Mouse (Mus musculus): ENCODE results near the gene Ankdd1b. TPM values are rescaled to one million over a fixed set of nuclear protein-coding genes. Genes with fewer than 3 reads are reported as not detected.
A peak's percentile ranks its signal among the peaks of the same experiment; 100 is the strongest.

The Ankdd1b gene
- polyA plus RNA-seq, 1 experiment from 2014 or later: not detected

DNA sequence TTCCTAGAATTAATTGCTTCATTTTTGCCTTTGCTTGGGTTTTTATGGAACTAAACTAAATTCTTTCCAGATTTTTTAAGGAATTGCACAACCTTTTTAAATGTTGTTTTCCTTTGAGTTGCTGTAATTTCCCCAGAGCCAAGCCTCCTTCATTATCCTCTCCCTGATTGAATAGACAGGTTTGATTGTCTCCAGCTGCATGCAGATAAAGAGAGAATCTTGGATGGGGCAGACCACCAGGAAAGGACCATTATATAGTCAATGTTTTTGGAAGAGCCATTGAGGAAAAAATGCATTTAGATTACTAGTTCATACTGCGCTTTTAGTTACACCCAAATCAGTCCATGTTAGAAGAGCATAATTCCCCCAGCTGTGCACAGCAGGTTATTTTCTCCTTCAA is 62.2 kb downstream of the Ankdd1b start:
- Histone ChIP-seq H3K9ac (replicated peaks; ENCODE audit: low read depth, low read length) (no peak overlapping the region), H3K9me3 (ENCODE audit: control insufficient read depth, low read length) (no peaks in the 10 kb centered on the region), H3K27me3 (ENCODE audit: control insufficient read depth, insufficient read depth, low read length) (no peaks in the 10 kb centered on the region), H3K4me1 (ENCODE audit: control insufficient read depth, insufficient read depth, low read length) (no peaks in the 10 kb centered on the region), H3K4me2 (ENCODE audit: low read depth, low read length) (no peak overlapping the region), H3K4me3 (ENCODE audit: low read depth, low read length) (no peak overlapping the region), H3K27ac (ENCODE audit: low read depth, low read length) (no peak overlapping the region), H3K36me3 (ENCODE audit: control insufficient read depth, insufficient read depth, low read length) (peaks cover 24% of the 10 kb centered on the region)
- ATAC-seq (ENCODE audit: low read depth): no peak
- WGBS: 86% methylated on average over 1 of the region's 1 CpGs

DNA sequence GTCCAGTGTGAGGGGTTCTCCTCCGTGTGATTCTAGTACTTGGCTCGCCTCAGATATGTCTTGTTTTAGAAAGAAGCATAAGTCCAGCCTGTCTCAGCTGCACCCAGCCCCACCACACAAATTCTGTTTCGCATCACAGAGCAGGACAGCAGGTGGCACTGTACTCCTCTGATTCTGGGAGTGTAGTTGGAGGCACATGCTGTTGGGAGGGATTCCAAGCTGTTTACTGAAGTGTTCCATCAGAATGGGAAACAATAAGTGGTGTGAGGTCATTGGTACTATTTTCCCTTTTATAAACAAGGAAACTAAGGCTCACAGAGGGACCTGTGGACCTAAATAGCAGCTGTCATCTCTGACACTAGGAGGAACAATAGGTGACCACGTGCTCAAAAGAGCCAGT is 64.0 kb downstream of the Ankdd1b start:
- ATAC-seq (ENCODE audit: low read depth): peak; percentile 54; the same call in 1 of the 2 replicates
- no peak overlapping the region for H3K27ac ChIP-seq (ENCODE audit: low read depth, low read length)
- peaks cover 34% of the 10 kb centered on the region for H3K36me3 ChIP-seq (ENCODE audit: control insufficient read depth, insufficient read depth, low read length)
- no peak overlapping the region for H3K9ac ChIP-seq (replicated peaks; ENCODE audit: low read depth, low read length)
- H3K9me3 ChIP-seq (ENCODE audit: control insufficient read depth, low read length): no peaks in the 10 kb centered on the region
- WGBS: 76% methylated on average over 4 of the region's 4 CpGs
- H3K27me3 ChIP-seq (ENCODE audit: control insufficient read depth, insufficient read depth, low read length): no peaks in the 10 kb centered on the region
- no peak overlapping the region for H3K4me3 ChIP-seq (ENCODE audit: low read depth, low read length)
- no peaks in the 10 kb centered on the region for H3K4me1 ChIP-seq (ENCODE audit: control insufficient read depth, insufficient read depth, low read length)
- no peak overlapping the region for H3K4me2 ChIP-seq (ENCODE audit: low read depth, low read length)

DNA sequence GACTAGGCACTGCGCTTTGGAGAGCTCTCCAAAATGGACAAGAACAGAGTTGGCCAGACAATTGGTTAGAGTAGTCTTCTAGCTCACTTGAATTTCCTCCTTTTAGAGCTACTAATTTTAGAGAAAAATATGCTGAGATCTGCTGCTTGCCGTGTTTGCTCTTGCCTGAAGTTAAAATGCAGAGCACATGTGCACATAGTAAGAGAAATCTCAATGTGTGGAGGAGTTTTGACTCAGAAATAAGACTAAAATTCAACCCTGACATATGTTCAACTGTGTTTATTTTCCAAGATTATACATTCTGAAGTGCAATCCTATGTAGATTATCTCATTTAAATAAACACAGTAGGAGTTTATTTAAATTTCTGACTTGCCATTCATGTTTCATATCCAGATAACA is 65.5 kb downstream of the Ankdd1b start:
- H3K4me1 ChIP-seq (ENCODE audit: control insufficient read depth, insufficient read depth, low read length): no peaks in the 10 kb centered on the region
- no peaks in the 10 kb centered on the region for H3K9me3 ChIP-seq (ENCODE audit: control insufficient read depth, low read length)
- WGBS: 94% methylated on average over 2 of the region's 2 CpGs
- H3K4me2 ChIP-seq (ENCODE audit: low read depth, low read length): no peak overlapping the region
- no peak overlapping the region for H3K27ac ChIP-seq (ENCODE audit: low read depth, low read length)
- H3K9ac ChIP-seq (replicated peaks; ENCODE audit: low read depth, low read length): no peak overlapping the region
- H3K27me3 ChIP-seq (ENCODE audit: control insufficient read depth, insufficient read depth, low read length): no peaks in the 10 kb centered on the region
- no peak for ATAC-seq (ENCODE audit: low read depth)
- no peak overlapping the region for H3K4me3 ChIP-seq (ENCODE audit: low read depth, low read length)
- H3K36me3 ChIP-seq (ENCODE audit: control insufficient read depth, insufficient read depth, low read length): peaks cover 39% of the 10 kb centered on the region

DNA sequence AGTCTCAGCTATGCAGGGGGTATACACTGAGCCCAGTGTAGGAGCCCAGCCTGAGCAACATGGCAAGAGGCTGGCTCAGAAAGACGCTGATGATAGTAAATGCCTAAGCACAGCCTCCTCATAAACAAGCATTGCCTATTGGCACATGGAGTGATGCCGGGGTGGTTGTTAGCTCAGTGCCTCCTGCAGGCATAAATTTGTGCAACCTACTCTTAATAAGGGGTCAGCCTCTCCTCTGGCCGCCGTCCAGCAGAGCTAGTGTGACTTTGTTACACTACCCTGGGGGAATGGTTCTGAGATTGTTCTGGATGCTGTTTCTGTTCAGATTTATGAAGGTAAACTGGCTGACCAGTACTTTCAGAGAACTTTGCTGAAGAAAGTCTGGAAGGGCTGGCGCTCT is 69.7 kb downstream of the Ankdd1b start:
- Histone ChIP-seq H3K4me2 (ENCODE audit: low read depth, low read length) (no peak overlapping the region), H3K27me3 (ENCODE audit: control insufficient read depth, insufficient read depth, low read length) (no peaks in the 10 kb centered on the region), H3K4me3 (ENCODE audit: low read depth, low read length) (no peak overlapping the region), H3K9me3 (ENCODE audit: control insufficient read depth, low read length) (no peaks in the 10 kb centered on the region), H3K4me1 (ENCODE audit: control insufficient read depth, insufficient read depth, low read length) (no peaks in the 10 kb centered on the region), H3K27ac (ENCODE audit: low read depth, low read length) (no peak overlapping the region), H3K9ac (replicated peaks; ENCODE audit: low read depth, low read length) (no peak overlapping the region), H3K36me3 (ENCODE audit: control insufficient read depth, insufficient read depth, low read length) (peaks cover 70% of the 10 kb centered on the region)
- WGBS: 96% methylated on average over 5 of the region's 5 CpGs
- ATAC-seq (ENCODE audit: low read depth): no peak

DNA sequence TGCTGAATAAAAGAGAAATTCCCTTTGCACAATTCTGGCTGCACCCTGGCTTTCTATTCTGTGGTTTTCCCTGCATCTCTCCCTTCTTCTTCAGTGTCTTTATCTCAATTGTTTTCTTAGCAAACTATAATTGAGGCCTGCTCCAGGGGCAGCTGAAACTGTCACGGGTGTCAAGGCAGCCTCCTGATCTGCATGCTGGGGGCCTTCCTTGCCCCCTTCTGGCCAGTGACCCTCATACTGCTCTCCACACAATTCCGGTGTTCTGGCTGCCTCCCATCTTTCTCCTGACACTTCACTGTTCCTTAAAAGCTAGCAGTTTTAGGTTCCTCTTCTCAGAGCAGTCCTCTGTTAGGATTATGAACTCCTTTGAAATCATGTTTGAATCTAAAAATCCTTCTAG is 81.7 kb downstream of the Ankdd1b start:
- H3K4me1 ChIP-seq (ENCODE audit: control insufficient read depth, insufficient read depth, low read length): peaks cover 6% of the 10 kb centered on the region; the same call in 1 of the 2 replicates
- no peak overlapping the region for H3K9ac ChIP-seq (replicated peaks; ENCODE audit: low read depth, low read length)
- no peak overlapping the region for H3K27ac ChIP-seq (ENCODE audit: low read depth, low read length)
- no peaks in the 10 kb centered on the region for H3K9me3 ChIP-seq (ENCODE audit: control insufficient read depth, low read length)
- 22% methylated on average over 2 of the region's 2 CpGs for WGBS
- H3K27me3 ChIP-seq (ENCODE audit: control insufficient read depth, insufficient read depth, low read length): no peaks in the 10 kb centered on the region
- peak overlapping the region; percentile 79 for H3K4me2 ChIP-seq (ENCODE audit: low read depth, low read length)
- no peak for ATAC-seq (ENCODE audit: low read depth)
- H3K4me3 ChIP-seq (ENCODE audit: low read depth, low read length): peak overlapping the region; percentile 67
- peaks cover 16% of the 10 kb centered on the region for H3K36me3 ChIP-seq (ENCODE audit: control insufficient read depth, insufficient read depth, low read length)

DNA sequence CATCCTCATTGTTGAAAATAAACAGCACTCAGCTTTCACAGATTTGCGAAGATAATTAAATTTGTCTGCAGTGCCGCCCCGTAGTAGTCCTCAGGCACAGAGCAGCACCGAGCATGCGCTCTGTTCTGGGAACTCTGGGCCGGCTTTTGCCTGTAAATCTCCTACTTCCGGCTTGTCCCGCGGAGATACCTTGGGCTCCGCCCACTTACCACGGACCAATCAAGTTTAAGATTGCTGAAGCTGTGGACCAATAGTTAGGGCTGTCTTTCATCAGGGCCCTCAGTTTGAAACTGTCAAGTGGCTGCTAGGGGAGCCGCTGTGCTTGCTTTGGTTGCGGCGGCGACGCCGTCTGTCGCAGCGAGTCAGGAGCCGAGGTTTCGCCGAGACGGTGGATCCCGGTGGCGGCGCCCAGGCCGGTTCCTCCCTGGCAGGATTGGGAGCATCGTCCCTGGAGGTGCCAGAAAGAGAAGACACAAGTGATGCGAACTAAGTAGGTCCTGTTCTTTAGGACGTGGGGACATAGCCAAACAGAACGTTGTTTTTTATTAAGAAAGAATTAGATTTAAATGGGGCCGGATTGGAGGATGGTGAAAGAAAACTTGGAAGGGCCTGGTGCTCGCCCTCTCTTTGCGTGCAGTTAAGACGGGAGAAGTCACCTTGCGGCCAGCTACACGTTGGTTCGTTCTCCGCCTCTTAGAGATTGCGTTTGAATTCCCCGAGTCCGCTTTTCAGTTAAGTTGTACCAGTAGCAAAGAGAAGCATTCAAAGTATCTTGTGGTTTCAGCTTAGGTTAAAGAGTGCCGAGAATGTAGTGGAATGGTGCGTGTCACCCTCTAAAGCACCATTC is 82.7 kb downstream of the Ankdd1b start, which contains the start of gene Poc5:
Poc5 (plus strand) TSS at position 253 of the 847 bp plus-strand sequence.
- Histone ChIP-seq H3K27me3 (ENCODE audit: control insufficient read depth, insufficient read depth, low read length) (no peaks in the 10 kb centered on the region), H3K4me1 (ENCODE audit: control insufficient read depth, insufficient read depth, low read length) (peaks cover 6% of the 10 kb centered on the region; the same call in 1 of the 2 replicates), H3K9me3 (ENCODE audit: control insufficient read depth, low read length) (no peaks in the 10 kb centered on the region), H3K9ac (replicated peaks; ENCODE audit: low read depth, low read length) (peak within 1 kb of the TSS; percentile 70), H3K27ac (ENCODE audit: low read depth, low read length) (peak within 1 kb of the TSS; percentile 62), H3K4me3 (ENCODE audit: low read depth, low read length) (peak within 1 kb of the TSS; percentile 67), H3K4me2 (ENCODE audit: low read depth, low read length) (peak within 1 kb of the TSS; percentile 79), H3K36me3 (ENCODE audit: control insufficient read depth, insufficient read depth, low read length) (peaks cover 10% of the 10 kb centered on the region)
- ATAC-seq (ENCODE audit: low read depth): peak; percentile 100
- WGBS: under 1% methylated on average over 44 of the region's 44 CpGs

DNA sequence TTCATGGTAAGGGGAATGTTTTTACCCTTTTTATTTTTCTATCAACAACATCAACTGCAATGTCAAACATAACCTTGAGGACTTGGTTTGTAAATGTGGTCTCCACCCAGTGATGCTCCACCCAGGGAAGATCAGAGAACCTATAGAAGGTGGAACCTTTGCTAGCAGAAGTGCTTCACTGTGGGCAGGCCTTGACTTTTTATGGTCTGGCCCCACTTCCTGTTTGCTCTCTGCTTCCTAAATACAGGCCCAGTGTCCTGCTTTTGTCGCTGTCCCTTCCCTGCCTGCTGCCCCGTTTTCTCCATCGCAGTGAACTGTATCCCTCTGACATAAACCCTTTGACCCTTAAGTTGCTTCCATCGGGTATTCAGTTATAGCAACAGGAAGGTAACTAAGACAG is 93.1 kb downstream of the Ankdd1b start:
- no peak overlapping the region for H3K9ac ChIP-seq (replicated peaks; ENCODE audit: low read depth, low read length)
- H3K27ac ChIP-seq (ENCODE audit: low read depth, low read length): no peak overlapping the region
- H3K4me1 ChIP-seq (ENCODE audit: control insufficient read depth, insufficient read depth, low read length): no peaks in the 10 kb centered on the region
- no peak overlapping the region for H3K4me3 ChIP-seq (ENCODE audit: low read depth, low read length)
- H3K36me3 ChIP-seq (ENCODE audit: control insufficient read depth, insufficient read depth, low read length): no peaks in the 10 kb centered on the region
- no peaks in the 10 kb centered on the region for H3K9me3 ChIP-seq (ENCODE audit: control insufficient read depth, low read length)
- no peak overlapping the region for H3K4me2 ChIP-seq (ENCODE audit: low read depth, low read length)
- no peaks in the 10 kb centered on the region for H3K27me3 ChIP-seq (ENCODE audit: control insufficient read depth, insufficient read depth, low read length)
- ATAC-seq (ENCODE audit: low read depth): no peak
- 78% methylated on average over 4 of the region's 4 CpGs for WGBS

DNA sequence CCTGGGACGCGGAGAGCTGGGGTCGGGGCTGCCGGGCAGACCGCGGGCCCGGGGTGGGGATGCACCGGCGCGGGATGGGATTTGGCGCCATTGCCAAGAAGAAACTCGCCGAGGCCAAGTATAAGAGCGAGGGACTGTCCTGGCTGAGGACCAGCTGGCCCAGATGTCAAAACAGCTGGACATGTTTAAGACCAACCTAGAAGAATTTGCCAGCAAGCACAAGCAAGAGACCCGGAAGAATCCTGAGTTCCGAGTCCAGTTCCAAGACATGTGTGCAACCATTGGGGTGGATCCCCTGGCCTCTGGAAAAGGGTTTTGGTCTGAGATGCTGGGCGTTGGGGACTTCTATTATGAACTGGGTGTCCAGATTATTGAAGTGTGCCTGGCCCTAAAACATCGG is 94.1 kb downstream of the Ankdd1b start:
- 96% methylated on average over 18 of the region's 18 CpGs for WGBS
- Histone ChIP-seq H3K4me1 (ENCODE audit: control insufficient read depth, insufficient read depth, low read length) (no peaks in the 10 kb centered on the region), H3K9me3 (ENCODE audit: control insufficient read depth, low read length) (no peaks in the 10 kb centered on the region), H3K27ac (ENCODE audit: low read depth, low read length) (no peak overlapping the region), H3K4me2 (ENCODE audit: low read depth, low read length) (no peak overlapping the region), H3K9ac (replicated peaks; ENCODE audit: low read depth, low read length) (no peak overlapping the region), H3K4me3 (ENCODE audit: low read depth, low read length) (no peak overlapping the region), H3K36me3 (ENCODE audit: control insufficient read depth, insufficient read depth, low read length) (no peaks in the 10 kb centered on the region), H3K27me3 (ENCODE audit: control insufficient read depth, insufficient read depth, low read length) (no peaks in the 10 kb centered on the region)
- no peak for ATAC-seq (ENCODE audit: low read depth)

DNA sequence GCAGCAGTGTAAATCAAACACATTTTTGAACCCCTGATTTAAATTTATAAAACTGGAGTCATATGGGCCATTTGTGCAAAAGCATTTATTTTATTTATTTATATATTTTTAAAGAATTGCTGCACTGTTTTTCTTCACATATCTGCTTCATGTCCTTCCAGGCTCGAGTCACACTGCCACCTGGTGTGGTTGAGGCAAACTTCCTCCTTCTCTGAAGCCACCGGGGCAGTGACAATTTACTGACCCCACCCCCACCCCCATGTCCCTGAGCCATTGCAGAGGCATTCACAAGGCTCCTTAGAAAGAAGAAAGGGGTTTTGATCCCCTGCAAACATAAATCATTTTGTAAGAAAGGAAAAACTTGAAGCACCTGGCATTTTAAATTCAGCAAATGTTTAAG is 95.5 kb downstream of the Ankdd1b start:
- no peak overlapping the region for H3K4me3 ChIP-seq (ENCODE audit: low read depth, low read length)
- no peaks in the 10 kb centered on the region for H3K27me3 ChIP-seq (ENCODE audit: control insufficient read depth, insufficient read depth, low read length)
- no peak overlapping the region for H3K27ac ChIP-seq (ENCODE audit: low read depth, low read length)
- H3K4me1 ChIP-seq (ENCODE audit: control insufficient read depth, insufficient read depth, low read length): no peaks in the 10 kb centered on the region
- H3K9ac ChIP-seq (replicated peaks; ENCODE audit: low read depth, low read length): no peak overlapping the region
- H3K36me3 ChIP-seq (ENCODE audit: control insufficient read depth, insufficient read depth, low read length): no peaks in the 10 kb centered on the region
- no peak overlapping the region for H3K4me2 ChIP-seq (ENCODE audit: low read depth, low read length)
- no peak for ATAC-seq (ENCODE audit: low read depth)
- H3K9me3 ChIP-seq (ENCODE audit: control insufficient read depth, low read length): no peaks in the 10 kb centered on the region
- WGBS: 12% methylated on average over 2 of the region's 2 CpGs

Measured in neural tube, embryonic 14.5 days (tissue).